Mouse (Mus musculus) midbrain, embryonic 11.5 days (tissue): Measurements from ENCODE around the gene Smyd4. TPM values are rescaled to one million over a fixed set of nuclear protein-coding genes. Genes with fewer than 3 reads are reported as not detected.

Source experiments
- ATAC-seq: fragments of 200-750 bp; cut with Nextera tagmentation; 2 replicates; pipeline ENCODE4 v1.8.0; 2017; ENCODE audit warnings: moderate TSS enrichment, moderate library complexity; ENCODE audit not compliant: low FRiP score
- DNase-seq: peaks from one replicate; pipeline ENCODE4 v3.0.0; 2015; ENCODE audit warnings: low spot score; ENCODE audit errors: missing footprints
- H3K27ac ChIP-seq: fragments of 300-500 bp; sonication (generic); 2 replicates; pipeline ENCODE4 v1.5.1; 2014; ENCODE audit warnings: low read depth, low read length
- H3K27me3 ChIP-seq: fragments of 300-500 bp; sonication (generic); 2 replicates; pipeline ENCODE4 v1.6.1; 2014; ENCODE audit warnings: mild to moderate bottlenecking, low read length, moderate library complexity, mixed read lengths; ENCODE audit not compliant: control insufficient read depth, insufficient read depth
- H3K36me3 ChIP-seq: fragments of 300-500 bp; sonication (generic); 2 replicates; pipeline ENCODE4 v1.6.1; 2014; ENCODE audit warnings: mild to moderate bottlenecking, low read length, moderate library complexity, mixed read lengths; ENCODE audit not compliant: control insufficient read depth, insufficient read depth
- H3K4me1 ChIP-seq: fragments of 300-500 bp; sonication (generic); 2 replicates; pipeline ENCODE4 v1.6.1; 2014; ENCODE audit warnings: low read length; ENCODE audit not compliant: control insufficient read depth, insufficient read depth
- H3K4me2 ChIP-seq: fragments of 300-500 bp; sonication (generic); 2 replicates; pipeline ENCODE4 v1.6.1; 2014; ENCODE audit warnings: mild to moderate bottlenecking, moderate library complexity
- H3K4me3 ChIP-seq: fragments of 300-500 bp; sonication (generic); 2 replicates; pipeline ENCODE4 v1.5.1; 2014; ENCODE audit warnings: low read depth, low read length
- H3K9ac ChIP-seq: fragments of 300-500 bp; sonication (generic); 2 replicates; pipeline ENCODE4 v1.6.1; 2014; ENCODE audit warnings: low read length
- H3K9me3 ChIP-seq: fragments of 300-500 bp; sonication (generic); 2 replicates; pipeline ENCODE4 v1.6.1; 2016; ENCODE audit warnings: low read length; ENCODE audit not compliant: control insufficient read depth
- WGBS: fragments of 180-500 bp; shearing (Covaris S2); extraction: QIAGEN DNeasy Blood & Tissue Kit; methylation state at CpG from one replicate; pipeline ENCODE4 v1.1.7; 2014; 5-methylcytosine and 5-hydroxymethylcytosine counted together
- polyA plus RNA-seq: library from polyadenylated mRNA; unstranded; fragments of >200 nt; fragmentation: Nextera tagmentation; extraction: Ambion mirVana; gene quantifications from 2 replicates; pipeline ENCODE4 v1.2.1, GENCODE M21; 2014

Smyd4 gene
- polyA plus RNA-seq, 1 experiment from 2014 or later: 11.6 TPM

DNA sequence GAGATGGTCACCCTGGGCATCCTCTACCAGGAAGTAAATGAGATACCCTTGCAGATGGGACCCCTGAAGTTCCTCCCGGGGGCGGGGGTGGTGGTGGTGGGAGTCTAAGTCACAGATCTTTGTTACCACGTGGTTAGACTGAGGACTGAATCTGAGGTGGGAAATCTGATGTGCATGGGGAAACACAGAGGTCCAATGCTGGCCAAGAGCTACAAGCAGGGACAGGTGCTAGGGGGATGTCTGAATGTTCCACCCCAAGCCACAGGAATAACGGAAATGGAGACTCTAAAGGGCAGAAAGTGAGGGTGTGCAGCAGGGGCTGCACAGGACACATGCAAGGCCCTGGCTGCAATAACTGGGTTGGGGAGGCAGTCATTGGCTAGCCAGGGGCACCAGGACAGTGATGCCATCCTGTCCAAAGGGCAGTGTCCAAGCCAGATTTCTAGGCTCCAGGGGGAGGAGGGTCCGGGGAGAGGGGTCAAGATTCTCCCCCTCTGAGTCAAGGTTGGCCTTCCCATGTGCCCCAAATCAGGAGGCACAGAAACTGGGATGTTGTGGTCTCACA, 72.7 kb downstream of the Smyd4 start:
- Histone ChIP-seq H3K27me3 (no peaks in the 10 kb centered on the region), H3K9me3 (no peaks in the 10 kb centered on the region), H3K4me1 (peaks cover 5% of the 10 kb centered on the region; the same call in 1 of the 2 replicates), H3K4me2 (no peak overlapping the region), H3K36me3 (no peaks in the 10 kb centered on the region), H3K27ac (no peak overlapping the region), H3K9ac (no peak overlapping the region), H3K4me3 (no peak overlapping the region)
- WGBS: 77% methylated on average over 5 of the region's 5 CpGs
- DNase-seq (peak; percentile 33), ATAC-seq (no peak)

DNA sequence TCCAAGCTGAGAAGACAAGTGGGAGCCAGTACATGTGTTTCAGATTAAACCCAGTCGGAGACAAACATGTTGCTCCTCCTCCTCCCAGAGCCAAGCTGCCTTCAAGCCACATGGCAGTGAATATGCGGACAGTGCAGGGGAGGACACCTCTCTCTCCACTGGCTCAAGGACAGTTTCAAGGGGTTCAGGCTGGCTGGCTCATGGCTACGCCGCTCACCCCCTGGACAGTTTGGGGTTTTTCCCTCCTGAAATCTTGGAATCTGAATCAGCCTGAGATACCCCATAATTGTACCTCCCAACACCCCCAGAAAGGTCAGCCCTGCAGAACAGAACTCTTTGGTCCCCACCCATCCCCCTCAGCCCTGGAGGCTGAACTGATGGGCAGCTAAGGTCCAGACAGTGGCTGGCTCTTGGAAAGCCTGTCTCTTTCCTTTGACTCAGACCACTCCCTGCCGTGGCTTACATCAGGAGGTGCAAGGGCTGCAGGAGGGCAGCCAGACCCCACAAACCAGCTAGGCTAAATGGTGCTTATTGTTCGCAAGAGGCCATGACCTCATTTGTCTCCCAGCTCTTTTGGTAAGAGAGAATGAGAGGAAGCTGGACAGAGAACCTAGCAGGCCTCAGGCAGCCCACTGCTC, 73.3 kb downstream of the Smyd4 start:
- WGBS: 45% methylated on average over 6 of the region's 6 CpGs
- 0 out of 2 replicates have a peak overlapping the region, but pooled peaks have one; percentile 12 for H3K9ac ChIP-seq
- H3K36me3 ChIP-seq: no peaks in the 10 kb centered on the region
- H3K4me1 ChIP-seq: peaks cover 5% of the 10 kb centered on the region; the same call in 1 of the 2 replicates
- ATAC-seq (no peak), DNase-seq (peak; percentile 87)
- no peaks in the 10 kb centered on the region for H3K9me3 ChIP-seq
- no peaks in the 10 kb centered on the region for H3K27me3 ChIP-seq
- no peak overlapping the region for H3K4me2 ChIP-seq
- H3K27ac ChIP-seq: no peak overlapping the region
- H3K4me3 ChIP-seq: no peak overlapping the region

DNA sequence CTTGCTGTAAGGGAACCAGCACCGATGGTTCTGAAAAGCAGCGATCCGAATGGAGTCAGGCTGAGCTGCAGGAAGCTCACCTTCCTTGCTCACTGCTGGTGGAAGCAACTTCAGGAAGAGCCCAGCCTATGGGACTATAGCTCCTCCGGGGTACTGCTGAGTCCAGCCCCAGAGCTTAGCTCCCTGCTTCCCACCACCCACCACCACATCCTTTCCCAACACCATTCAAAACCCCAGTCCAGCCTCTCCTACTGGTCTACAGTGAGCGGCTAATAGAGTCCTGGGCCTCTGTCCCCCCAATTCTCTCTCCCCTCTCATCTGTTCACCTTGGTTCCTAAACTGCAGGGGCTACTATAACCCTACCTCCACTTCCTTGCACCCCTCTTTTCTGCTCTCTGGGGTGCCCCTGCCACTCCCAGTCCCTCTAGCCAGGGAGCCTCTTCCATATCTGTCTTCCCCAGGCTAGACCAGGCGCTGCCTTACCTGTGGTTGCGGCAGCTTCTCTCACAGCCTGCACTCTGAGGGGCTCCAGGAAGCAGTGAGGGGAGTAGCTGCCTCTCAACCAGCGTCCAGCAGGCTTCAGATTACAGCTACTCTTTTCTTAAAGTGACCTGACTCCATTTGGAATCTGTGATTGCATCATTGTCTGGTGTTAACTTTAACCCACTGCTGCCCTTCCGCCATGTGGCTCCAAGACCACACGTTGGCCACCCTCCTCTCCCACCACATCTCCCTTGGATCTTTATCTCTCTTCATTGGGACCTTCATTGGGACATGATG, 74.0 kb downstream of the Smyd4 start, which contains the start of gene Serpinf1:
TSS of gene Serpinf1 (minus strand) at position 689 of the 780 bp plus-strand sequence.
- no peak within 1 kb of the TSS for H3K4me3 ChIP-seq

DNA sequence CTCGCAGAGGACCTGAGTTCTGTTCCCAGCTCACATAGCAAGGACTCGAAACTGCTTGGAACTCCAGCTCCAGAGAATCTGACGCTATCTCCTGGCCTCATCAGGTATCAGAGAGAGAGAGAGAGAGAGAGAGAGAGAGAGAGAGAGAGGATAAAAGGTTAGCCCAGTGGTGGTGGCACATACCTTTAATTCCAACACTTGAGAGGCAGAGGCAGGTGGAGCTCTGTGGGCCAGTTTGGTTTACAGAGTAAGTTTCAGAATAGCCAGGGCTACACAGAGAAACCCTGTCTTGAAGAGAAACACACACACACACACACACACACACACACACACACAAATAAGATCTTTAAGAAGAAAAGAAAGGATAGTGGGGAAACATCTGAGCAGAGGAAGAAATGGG, 74.9 kb downstream of the Smyd4 start:
- ATAC-seq (no peak), DNase-seq (peak; percentile 28)
- no peaks in the 10 kb centered on the region for H3K27me3 ChIP-seq
- no peak overlapping the region for H3K4me3 ChIP-seq
- H3K36me3 ChIP-seq: no peaks in the 10 kb centered on the region
- no peak overlapping the region for H3K27ac ChIP-seq
- no peak overlapping the region for H3K4me2 ChIP-seq
- WGBS: 84% methylated on average over 3 of the region's 3 CpGs
- no peaks in the 10 kb centered on the region for H3K9me3 ChIP-seq
- H3K9ac ChIP-seq: no peak overlapping the region
- peaks cover 5% of the 10 kb centered on the region; the same call in 1 of the 2 replicates for H3K4me1 ChIP-seq

More for the DNA sequence above, 74.0 kb downstream of the Smyd4 start, which contains the start of gene Serpinf1:
- H3K4me1 ChIP-seq: peaks cover 5% of the 10 kb centered on the region; the same call in 1 of the 2 replicates
- 63% methylated on average over 10 of the region's 10 CpGs for WGBS
- H3K9me3 ChIP-seq: no peaks in the 10 kb centered on the region
- ATAC-seq (no peak), DNase-seq (peak; percentile 82)
- H3K36me3 ChIP-seq: no peaks in the 10 kb centered on the region
- no peak within 1 kb of the TSS for H3K27ac ChIP-seq
- H3K27me3 ChIP-seq: no peaks in the 10 kb centered on the region
- 0 out of 2 replicates have a peak within 1 kb of the TSS, but pooled peaks have one; percentile 12 for H3K9ac ChIP-seq
- no peak within 1 kb of the TSS for H3K4me2 ChIP-seq

DNA sequence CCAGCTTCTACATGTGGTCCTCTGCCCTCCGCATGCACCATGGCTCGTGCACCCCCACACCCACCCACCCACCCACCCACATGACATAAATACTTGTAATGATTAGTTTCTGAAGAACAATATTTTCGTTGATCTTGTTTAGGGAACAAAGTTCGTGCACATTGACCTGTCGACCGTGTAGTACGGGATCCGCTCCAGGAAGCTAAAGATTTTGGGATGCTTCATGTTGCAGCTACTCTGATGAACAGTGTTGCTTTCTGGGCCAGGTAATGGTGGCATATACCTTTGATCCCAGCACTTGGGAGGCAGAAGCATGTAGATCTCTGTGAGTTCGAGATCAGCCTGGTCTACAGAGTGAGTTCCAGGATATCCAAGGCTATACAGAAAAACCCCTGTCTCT, 75.8 kb downstream of the Smyd4 start:
- WGBS: 90% methylated on average over 9 of the region's 9 CpGs
- ATAC-seq (no peak), DNase-seq (no peak)
- Histone ChIP-seq H3K4me1 (peaks cover 5% of the 10 kb centered on the region; the same call in 1 of the 2 replicates), H3K36me3 (no peaks in the 10 kb centered on the region), H3K9ac (no peak overlapping the region), H3K27me3 (no peaks in the 10 kb centered on the region), H3K4me2 (no peak overlapping the region), H3K9me3 (no peaks in the 10 kb centered on the region), H3K4me3 (no peak overlapping the region), H3K27ac (no peak overlapping the region)

DNA sequence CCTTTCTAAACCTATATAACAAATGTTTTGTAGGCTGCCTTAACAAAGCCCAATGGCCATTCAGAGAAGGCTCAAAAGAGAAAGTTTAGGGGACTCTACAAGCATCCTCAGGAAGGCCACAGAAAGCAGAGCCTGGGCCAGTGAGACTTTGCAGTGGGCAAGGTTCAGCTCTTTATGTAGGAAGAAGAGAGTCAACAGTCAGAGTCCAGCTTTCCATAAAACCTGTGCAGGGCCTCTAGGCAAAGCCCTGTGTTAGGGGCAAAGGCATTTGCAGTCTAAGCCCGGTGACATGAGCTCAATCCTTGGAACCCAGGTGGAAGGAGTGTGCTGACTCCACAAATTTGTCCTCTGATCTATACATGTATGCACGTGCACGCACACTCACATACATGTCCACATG, 76.2 kb downstream of the Smyd4 start:
- H3K9ac ChIP-seq: no peak overlapping the region
- WGBS: 93% methylated on average over 3 of the region's 3 CpGs
- H3K27me3 ChIP-seq: no peaks in the 10 kb centered on the region
- no peak overlapping the region for H3K27ac ChIP-seq
- ATAC-seq (no peak), DNase-seq (no peak)
- H3K9me3 ChIP-seq: no peaks in the 10 kb centered on the region
- no peak overlapping the region for H3K4me2 ChIP-seq
- no peaks in the 10 kb centered on the region for H3K36me3 ChIP-seq
- H3K4me3 ChIP-seq: no peak overlapping the region
- H3K4me1 ChIP-seq: peaks cover 5% of the 10 kb centered on the region; the same call in 1 of the 2 replicates

DNA sequence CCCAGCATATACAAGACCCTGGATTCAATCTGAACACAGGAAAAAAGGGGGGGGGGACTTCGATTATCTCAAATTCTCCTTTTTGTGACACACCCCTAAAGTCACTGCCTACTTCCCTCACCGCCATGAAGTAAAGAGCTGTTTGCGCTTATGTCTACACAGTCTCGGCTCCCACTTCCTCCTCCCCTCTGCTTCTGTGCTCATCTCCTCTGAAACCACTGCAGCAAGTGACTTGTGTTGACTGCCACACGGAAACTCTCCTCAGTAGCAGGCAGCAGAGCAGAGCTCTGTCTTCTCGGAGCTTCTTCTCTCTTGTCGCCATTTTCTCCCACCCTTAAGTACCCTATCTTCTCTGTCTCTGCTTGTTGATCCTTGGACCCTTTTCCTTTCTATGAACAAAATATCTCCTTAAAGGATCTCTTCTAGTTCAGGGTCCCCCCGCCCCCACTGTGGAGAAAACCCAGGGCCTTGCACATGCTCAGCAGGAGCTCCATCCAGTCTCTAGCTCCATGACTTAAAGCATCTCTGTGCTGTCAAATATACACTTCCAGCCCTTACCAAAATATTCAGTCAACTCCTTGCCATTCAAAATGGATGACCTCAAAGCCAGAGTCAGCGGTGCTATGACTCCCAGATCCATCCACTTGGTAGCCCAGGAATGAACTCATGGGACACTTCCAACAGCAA, 80.9 kb downstream of the Smyd4 start:
- Histone ChIP-seq H3K27me3 (no peaks in the 10 kb centered on the region), H3K36me3 (no peaks in the 10 kb centered on the region), H3K27ac (no peak overlapping the region), H3K9me3 (no peaks in the 10 kb centered on the region), H3K4me2 (no peak overlapping the region), H3K9ac (no peak overlapping the region), H3K4me1 (no peaks in the 10 kb centered on the region), H3K4me3 (no peak overlapping the region)
- DNase-seq: peak; percentile 17
- 88% methylated on average over 9 of the region's 9 CpGs for WGBS
- ATAC-seq: no peak

DNA sequence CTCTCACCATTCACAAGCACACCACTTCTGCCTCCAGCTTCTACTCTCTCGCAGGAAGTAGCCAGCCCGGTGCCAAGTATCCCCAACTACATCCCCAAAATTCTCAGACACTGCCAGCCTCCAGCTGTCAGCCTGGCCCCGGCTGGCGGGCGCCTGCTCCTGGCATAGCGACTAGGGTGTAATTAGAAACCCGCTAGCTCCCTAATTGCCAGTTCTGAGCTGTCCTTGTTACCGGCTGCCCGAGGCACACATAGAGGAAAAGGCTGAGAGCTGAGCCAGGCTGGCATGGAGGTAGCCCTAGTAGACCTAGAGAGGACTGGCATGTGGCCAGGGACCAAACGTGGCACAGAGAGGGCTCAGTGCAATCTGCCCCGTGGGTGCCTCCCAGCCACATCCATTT, 83.1 kb downstream of the Smyd4 start:
- H3K27ac ChIP-seq: no peak overlapping the region
- WGBS: 90% methylated on average over 11 of the region's 11 CpGs
- DNase-seq: peak; percentile 8

More for the DNA sequence above, 83.1 kb downstream of the Smyd4 start:
- Histone ChIP-seq H3K4me3 (no peak overlapping the region), H3K36me3 (no peaks in the 10 kb centered on the region), H3K4me2 (no peak overlapping the region), H3K9ac (no peak overlapping the region), H3K9me3 (no peaks in the 10 kb centered on the region), H3K27me3 (no peaks in the 10 kb centered on the region), H3K4me1 (no peaks in the 10 kb centered on the region)
- no peak for ATAC-seq
